Mouse (Mus musculus): ENCODE measurements around the gene Tcf21. TPM values are rescaled to one million over a fixed set of nuclear protein-coding genes. Genes with fewer than 3 reads are reported as not detected.

Gene Tcf21
- total RNA-seq, 2 experiments from 2014 or later, result not detected

- DNase-seq (ENCODE audit: low spot score in 2 of 2), result no peak
Measured at GRCm38 (mm10) chr10:22815461-22816236, 4.3 kb downstream of the Tcf21 start.

DNA sequence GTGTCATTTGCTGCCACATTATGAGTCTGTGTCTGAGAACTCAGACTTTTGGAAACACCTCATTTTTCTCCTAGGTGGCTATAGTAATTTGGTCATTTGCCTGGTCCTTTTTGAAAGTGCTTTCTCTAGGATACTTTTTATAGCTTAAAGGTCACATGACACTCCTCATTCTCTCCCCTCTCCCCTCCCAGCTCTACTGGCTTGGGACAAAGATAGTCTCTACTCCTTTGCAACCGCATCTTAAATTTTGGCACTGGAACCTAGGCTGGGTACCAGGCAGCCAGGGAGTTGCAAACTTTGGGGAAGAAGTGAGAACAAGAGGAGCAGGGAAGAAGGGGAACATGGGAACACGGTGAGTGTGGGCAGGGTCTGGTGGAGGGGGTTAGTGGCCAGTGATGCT is 5.2 kb downstream of the Tcf21 start:
- no peak for DNase-seq (ENCODE audit: low spot score in 2 of 2)

DNA sequence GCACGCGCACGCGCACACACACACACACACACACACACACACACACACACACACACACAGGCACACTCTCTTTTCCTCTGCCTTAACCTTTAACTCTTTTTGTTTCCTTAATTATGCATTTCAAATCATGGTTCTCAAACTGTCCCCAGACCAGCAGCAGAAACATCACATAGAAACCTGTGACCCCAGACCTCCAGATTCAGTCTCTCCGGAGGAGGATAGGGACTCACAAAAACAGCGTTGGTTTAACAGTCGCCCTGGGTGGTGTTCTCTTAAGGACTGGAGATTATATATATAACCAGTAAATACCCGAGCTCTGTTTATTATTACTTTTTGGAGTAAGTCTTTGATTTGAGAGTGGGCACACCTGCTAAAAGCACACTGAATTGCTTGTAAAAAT is 5.7 kb downstream of the Tcf21 start:
- DNase-seq (ENCODE audit: low spot score in 2 of 2), result no peak

- no peak for DNase-seq (ENCODE audit: low spot score in 2 of 2)
Measured at GRCm38 (mm10) chr10:22813317-22813960, 6.5 kb downstream of the Tcf21 start.

- no peak for DNase-seq (ENCODE audit: low spot score in 2 of 2)
Measured at GRCm38 (mm10) chr10:22811921-22812320, 8.1 kb downstream of the Tcf21 start.

DNA sequence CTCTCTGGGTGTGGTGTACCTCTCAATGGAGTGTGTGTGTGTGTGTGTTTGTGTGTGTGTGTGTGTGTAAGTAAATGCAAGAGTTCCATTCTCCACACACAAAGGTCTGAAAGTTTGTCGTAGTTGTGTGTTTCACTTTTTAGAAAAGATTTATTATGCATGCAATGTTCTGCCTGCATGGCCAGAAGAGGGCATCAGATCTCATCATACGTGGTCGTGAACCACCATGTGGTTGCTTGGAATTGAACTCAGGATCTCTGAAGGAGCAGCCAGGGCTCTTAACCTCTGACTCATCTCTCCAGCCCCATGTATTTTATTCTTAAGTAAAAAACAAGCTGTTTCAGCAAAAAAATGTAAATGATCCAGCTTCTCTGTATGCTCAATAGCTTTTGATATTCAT is 37.3 kb downstream of the Tcf21 start:
- no peak for DNase-seq (ENCODE audit: low spot score in 2 of 2)

GRCm38 (mm10) chr10:22781466-22781865 is 38.5 kb downstream of the Tcf21 start:
- DNase-seq (ENCODE audit: low spot score in 2 of 2), result no peak

DNA sequence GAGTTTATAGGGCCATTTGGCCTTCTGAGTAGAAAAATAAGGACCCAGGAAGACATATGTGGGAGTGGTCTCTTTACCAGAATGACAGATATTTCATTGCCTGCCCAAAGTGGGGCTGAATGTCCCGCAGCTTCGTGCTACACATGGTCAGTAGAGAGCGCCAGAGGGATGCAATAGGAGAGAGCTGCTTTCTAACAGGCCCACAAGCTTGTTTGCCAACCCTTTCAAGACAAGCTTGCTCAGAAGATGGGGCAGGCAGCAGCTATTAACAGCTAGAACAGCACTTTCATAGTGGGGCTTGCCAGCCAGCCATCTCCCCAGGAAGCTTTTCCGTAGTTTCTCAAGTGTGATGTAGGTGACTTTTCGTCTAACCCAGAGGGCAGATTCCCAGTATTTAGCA is 42.0 kb downstream of the Tcf21 start:
- DNase-seq (ENCODE audit: low spot score in 2 of 2), result peak; percentile 34 to 54

GRCm38 (mm10) chr10:22776007-22776698 is 43.8 kb downstream of the Tcf21 start:
- peak; percentile 73 to 78 for DNase-seq (ENCODE audit: low spot score in 2 of 2)

DNA sequence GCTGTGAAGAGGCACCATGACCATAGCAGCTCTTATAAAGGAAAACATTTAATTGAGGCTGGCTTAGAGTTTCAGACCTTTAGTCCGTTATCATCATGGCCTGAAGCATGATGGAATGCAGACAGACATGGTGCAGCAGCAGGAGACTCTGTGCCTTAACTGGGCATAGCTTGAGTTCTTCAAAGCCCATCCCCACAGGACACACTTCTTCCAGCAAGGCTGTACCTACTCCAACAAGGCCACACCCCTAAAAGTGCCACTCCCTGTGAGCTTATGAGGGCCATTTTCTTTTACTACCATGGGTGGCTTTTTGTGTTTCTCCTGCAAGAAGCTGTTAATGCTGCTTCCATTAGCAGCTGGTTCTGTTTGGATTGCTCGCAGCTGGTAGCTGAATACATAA is 44.5 kb downstream of the Tcf21 start:
- DNase-seq (ENCODE audit: low spot score in 2 of 2), result no peak

DNA sequence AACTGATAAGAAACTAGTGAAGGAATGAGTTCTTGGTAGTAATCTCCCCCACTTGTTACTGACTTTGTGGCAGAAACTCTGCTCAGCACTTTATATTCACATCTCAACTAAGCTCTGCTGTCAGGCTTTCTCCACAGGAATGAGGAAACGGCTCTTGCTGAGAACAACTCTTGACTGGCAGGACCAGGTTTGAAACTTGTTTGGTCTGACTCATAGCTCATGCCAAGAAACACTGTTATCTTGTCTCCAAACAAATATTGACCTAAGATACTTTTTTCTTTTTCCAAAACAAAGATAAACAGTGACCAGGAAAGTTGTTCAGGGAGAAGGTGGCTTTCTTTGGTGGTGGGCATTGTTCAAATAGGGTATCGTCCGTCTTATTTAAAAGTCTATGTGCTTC is 45.3 kb downstream of the Tcf21 start:
- no peak for DNase-seq (ENCODE audit: low spot score in 2 of 2)

Other genes with a start within 250 kb of the Tcf21 start
- gene Slc2a12, start 175.2 kb downstream of the Tcf21 start, total RNA-seq (2021), result 1 to 10 TPM; 3.5 to 4.7 TPM
- gene Tbpl1, start 88.2 kb downstream of the Tcf21 start, total RNA-seq (2021), result 10 to 100 TPM; 58.9 to 61.9 TPM